Mouse (Mus musculus): ENCODE data around the gene Tomm20. TPM values are rescaled to one million over a fixed set of nuclear protein-coding genes. Genes with fewer than 3 reads are reported as not detected.

Tomm20 gene
- polyA plus RNA-seq, 1 experiment = 432 TPM

- TF ChIP-seq POLR2A (IDR thresholded peaks at IDR 0.05; ENCODE audit: control insufficient read depth, extremely low read depth, insufficient read depth, low read length, poor library complexity) (no peak), CTCF (IDR thresholded peaks at IDR 0.05; ENCODE audit: borderline replicate concordance, control insufficient read depth, extremely low read depth, insufficient read depth, low read length, poor library complexity) (no peak)
- Histone ChIP-seq H3K4me1 (replicated peaks; ENCODE audit: control insufficient read depth, insufficient read depth, low read length) (peaks cover 10% of the 10 kb centered on the region), H3K27ac (ENCODE audit: control insufficient read depth, insufficient read depth, low read length) (no peak overlapping the region), H3K27me3 (ENCODE audit: control insufficient read depth, insufficient read depth, low read length) (no peaks in the 10 kb centered on the region), H3K4me3 (ENCODE audit: control insufficient read depth, insufficient read depth, low read length) (no peak overlapping the region), H3K36me3 (ENCODE audit: control insufficient read depth, insufficient read depth, low read length) (no peaks in the 10 kb centered on the region)
- 83% methylated on average over 10 of the region's 10 CpGs for WGBS
- no peak for DNase-seq
Measured at GRCm38 (mm10) chr8:126909371-126909802, 36.3 kb downstream of the Tomm20 start.

- peaks cover 9% of the 10 kb centered on the region for H3K4me1 ChIP-seq (replicated peaks; ENCODE audit: control insufficient read depth, insufficient read depth, low read length)
- H3K4me3 ChIP-seq (ENCODE audit: control insufficient read depth, insufficient read depth, low read length) = no peak overlapping the region
- DNase-seq = no peak
- no peak overlapping the region for H3K27ac ChIP-seq (ENCODE audit: control insufficient read depth, insufficient read depth, low read length)
- WGBS = 42% methylated on average over 6 of the region's 6 CpGs
- TF ChIP-seq POLR2A (IDR thresholded peaks at IDR 0.05; ENCODE audit: control insufficient read depth, extremely low read depth, insufficient read depth, low read length, poor library complexity) (no peak), CTCF (IDR thresholded peaks at IDR 0.05; ENCODE audit: borderline replicate concordance, control insufficient read depth, extremely low read depth, insufficient read depth, low read length, poor library complexity) (no peak)
- H3K36me3 ChIP-seq (ENCODE audit: control insufficient read depth, insufficient read depth, low read length) = no peaks in the 10 kb centered on the region
- no peaks in the 10 kb centered on the region for H3K27me3 ChIP-seq (ENCODE audit: control insufficient read depth, insufficient read depth, low read length)
Measured at GRCm38 (mm10) chr8:126908805-126909204, 36.8 kb downstream of the Tomm20 start.

- Histone ChIP-seq H3K36me3 (ENCODE audit: control insufficient read depth, insufficient read depth, low read length) (no peaks in the 10 kb centered on the region), H3K4me1 (replicated peaks; ENCODE audit: control insufficient read depth, insufficient read depth, low read length) (peaks cover under 1% of the 10 kb centered on the region; the same call in 1 of the 2 replicates), H3K27me3 (ENCODE audit: control insufficient read depth, insufficient read depth, low read length) (no peaks in the 10 kb centered on the region), H3K27ac (ENCODE audit: control insufficient read depth, insufficient read depth, low read length) (no peak overlapping the region), H3K4me3 (ENCODE audit: control insufficient read depth, insufficient read depth, low read length) (no peak overlapping the region)
- no peak for DNase-seq
- no peak for TF ChIP-seq CTCF (IDR thresholded peaks at IDR 0.05; ENCODE audit: borderline replicate concordance, control insufficient read depth, extremely low read depth, insufficient read depth, low read length, poor library complexity)
- TF ChIP-seq POLR2A (IDR thresholded peaks at IDR 0.05; ENCODE audit: control insufficient read depth, extremely low read depth, insufficient read depth, low read length, poor library complexity) = no peak
- WGBS = 93% methylated on average over 9 of the region's 9 CpGs
Measured at GRCm38 (mm10) chr8:126907968-126908367, 37.7 kb downstream of the Tomm20 start.

DNA sequence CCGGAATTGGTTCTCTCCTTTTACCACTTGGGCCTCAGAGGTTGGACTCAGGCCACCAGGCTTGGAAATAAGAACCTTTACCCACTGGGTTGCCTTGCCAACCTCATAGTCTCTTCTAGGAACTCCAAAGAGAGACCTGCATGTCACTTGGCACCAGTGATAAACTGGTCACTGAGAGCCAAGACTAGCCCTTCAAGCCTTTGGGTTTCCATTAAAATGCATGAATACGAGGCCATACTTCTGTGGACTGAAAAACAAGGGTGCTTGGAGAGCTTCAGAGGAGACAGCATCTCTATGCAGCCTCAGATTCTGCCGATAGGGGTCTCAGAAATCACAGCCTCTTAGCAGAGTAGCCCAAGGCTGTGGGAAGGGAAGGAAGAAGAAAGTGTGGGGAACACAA is 38.3 kb downstream of the Tomm20 start:
- no peaks in the 10 kb centered on the region for H3K4me1 ChIP-seq (replicated peaks; ENCODE audit: control insufficient read depth, insufficient read depth, low read length)
- H3K4me3 ChIP-seq (ENCODE audit: control insufficient read depth, insufficient read depth, low read length) = no peak overlapping the region
- H3K36me3 ChIP-seq (ENCODE audit: control insufficient read depth, insufficient read depth, low read length) = no peaks in the 10 kb centered on the region
- H3K27me3 ChIP-seq (ENCODE audit: control insufficient read depth, insufficient read depth, low read length) = no peaks in the 10 kb centered on the region
- WGBS = 91% methylated on average over 3 of the region's 3 CpGs
- H3K27ac ChIP-seq (ENCODE audit: control insufficient read depth, insufficient read depth, low read length) = no peak overlapping the region
- TF ChIP-seq CTCF (IDR thresholded peaks at IDR 0.05; ENCODE audit: borderline replicate concordance, control insufficient read depth, extremely low read depth, insufficient read depth, low read length, poor library complexity) (no peak), POLR2A (IDR thresholded peaks at IDR 0.05; ENCODE audit: control insufficient read depth, extremely low read depth, insufficient read depth, low read length, poor library complexity) (no peak)
- DNase-seq = no peak

DNA sequence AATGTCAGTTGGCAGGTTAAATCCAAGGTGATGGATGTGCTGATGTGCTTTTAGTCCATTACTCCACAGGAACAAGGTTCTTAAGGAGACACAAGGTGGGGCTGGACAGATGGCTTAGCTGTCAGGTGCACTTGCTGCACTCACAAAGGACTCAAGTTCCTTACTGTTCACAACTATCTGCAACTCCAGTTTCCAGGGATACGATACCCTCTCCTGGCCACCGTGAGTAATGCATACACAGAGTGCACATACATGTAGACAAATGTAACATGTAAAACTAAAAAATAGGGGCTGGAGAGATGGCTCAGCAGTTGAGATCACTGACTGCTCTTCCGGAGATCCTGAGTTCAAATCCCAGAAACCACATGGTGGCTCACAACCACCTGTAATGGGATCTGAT is 40.3 kb downstream of the Tomm20 start:
- H3K27ac ChIP-seq (ENCODE audit: control insufficient read depth, insufficient read depth, low read length) = no peak overlapping the region
- H3K36me3 ChIP-seq (ENCODE audit: control insufficient read depth, insufficient read depth, low read length) = no peaks in the 10 kb centered on the region
- H3K4me3 ChIP-seq (ENCODE audit: control insufficient read depth, insufficient read depth, low read length) = no peak overlapping the region
- no peak for DNase-seq
- H3K27me3 ChIP-seq (ENCODE audit: control insufficient read depth, insufficient read depth, low read length) = no peaks in the 10 kb centered on the region
- TF ChIP-seq POLR2A (IDR thresholded peaks at IDR 0.05; ENCODE audit: control insufficient read depth, extremely low read depth, insufficient read depth, low read length, poor library complexity) (no peak), CTCF (IDR thresholded peaks at IDR 0.05; ENCODE audit: borderline replicate concordance, control insufficient read depth, extremely low read depth, insufficient read depth, low read length, poor library complexity) (no peak)
- H3K4me1 ChIP-seq (replicated peaks; ENCODE audit: control insufficient read depth, insufficient read depth, low read length) = no peaks in the 10 kb centered on the region
- 93% methylated on average over 3 of the region's 3 CpGs for WGBS

GRCm38 (mm10) chr8:126903927-126904326 is 41.7 kb downstream of the Tomm20 start:
- Histone ChIP-seq H3K4me1 (replicated peaks; ENCODE audit: control insufficient read depth, insufficient read depth, low read length) (peaks cover 3% of the 10 kb centered on the region; the same call in 1 of the 2 replicates), H3K36me3 (ENCODE audit: control insufficient read depth, insufficient read depth, low read length) (no peaks in the 10 kb centered on the region), H3K27ac (ENCODE audit: control insufficient read depth, insufficient read depth, low read length) (no peak overlapping the region), H3K4me3 (ENCODE audit: control insufficient read depth, insufficient read depth, low read length) (no peak overlapping the region), H3K27me3 (ENCODE audit: control insufficient read depth, insufficient read depth, low read length) (no peaks in the 10 kb centered on the region)
- TF ChIP-seq CTCF (IDR thresholded peaks at IDR 0.05; ENCODE audit: borderline replicate concordance, control insufficient read depth, extremely low read depth, insufficient read depth, low read length, poor library complexity) (no peak), POLR2A (IDR thresholded peaks at IDR 0.05; ENCODE audit: control insufficient read depth, extremely low read depth, insufficient read depth, low read length, poor library complexity) (no peak)
- DNase-seq = no peak
- WGBS = 96% methylated on average over 9 of the region's 9 CpGs
